Mouse (Mus musculus): Measurements from ENCODE around the gene Tdgf1.

- TF ChIP-seq POLR2A (IDR thresholded peaks at IDR 0.05; ENCODE audit: control insufficient read depth, low read depth, low read length), result no peak
- TF ChIP-seq CTCF (IDR thresholded peaks at IDR 0.05; ENCODE audit: control insufficient read depth, insufficient read depth, insufficient replicate concordance, low read depth, low read length), result no peak
Observed at GRCm38 (mm10) chr9:110935941-110936340, 10.0 kb downstream of the Tdgf1 start.
